Mouse (Mus musculus): ENCODE data around the gene Fpr1.

Gene Fpr1

GRCm38 (mm10) chr17:17849906-17850712 lies 33.6 kb downstream of the Fpr1 start:
- DNase-seq (ENCODE audit: low read depth, low spot score) = no peak

- DNase-seq (ENCODE audit: low read depth, low spot score) = no peak
These were observed 34.8 kb downstream of the Fpr1 start for GRCm38 (mm10) chr17:17848988-17849387.

GRCm38 (mm10) chr17:17845187-17846027 lies 38.3 kb downstream of the Fpr1 start:
- DNase-seq (ENCODE audit: low read depth, low spot score) = peak; percentile 85

GRCm38 (mm10) chr17:17844606-17845005 lies 39.1 kb downstream of the Fpr1 start:
- peak; percentile 53 for DNase-seq (ENCODE audit: low read depth, low spot score)

GRCm38 (mm10) chr17:17843534-17844261 lies 40.0 kb downstream of the Fpr1 start:
- peak; percentile 18 for DNase-seq (ENCODE audit: low read depth, low spot score)

GRCm38 (mm10) chr17:17840796-17841195 lies 42.9 kb downstream of the Fpr1 start:
- peak; percentile 73 for DNase-seq (ENCODE audit: low read depth, low spot score)

- peak; percentile 41 for DNase-seq (ENCODE audit: low read depth, low spot score)
These were observed 44.5 kb downstream of the Fpr1 start for GRCm38 (mm10) chr17:17839276-17839675.

- peak; percentile 98 for DNase-seq (ENCODE audit: low read depth, low spot score)
These were observed 45.6 kb downstream of the Fpr1 start for GRCm38 (mm10) chr17:17837919-17838701.

- DNase-seq (ENCODE audit: low read depth, low spot score) = no peak
These were observed 46.3 kb downstream of the Fpr1 start for GRCm38 (mm10) chr17:17837426-17837825.

- DNase-seq (ENCODE audit: low read depth, low spot score) = no peak
These were observed 47.6 kb downstream of the Fpr1 start for GRCm38 (mm10) chr17:17836101-17836500.

- peak; percentile 56 for DNase-seq (ENCODE audit: low read depth, low spot score)
These were observed 48.8 kb downstream of the Fpr1 start for GRCm38 (mm10) chr17:17834896-17835295.

GRCm38 (mm10) chr17:17830731-17831130 lies 53.0 kb downstream of the Fpr1 start:
- DNase-seq (ENCODE audit: low read depth, low spot score) = no peak

GRCm38 (mm10) chr17:17829816-17830535 lies 53.8 kb downstream of the Fpr1 start:
- no peak for DNase-seq (ENCODE audit: low read depth, low spot score)

GRCm38 (mm10) chr17:17829052-17829785 lies 54.5 kb downstream of the Fpr1 start:
- peak; percentile 47 for DNase-seq (ENCODE audit: low read depth, low spot score)

GRCm38 (mm10) chr17:17828191-17828981 lies 55.4 kb downstream of the Fpr1 start:
- DNase-seq (ENCODE audit: low read depth, low spot score) = peak; percentile 78

- peak; percentile 81 for DNase-seq (ENCODE audit: low read depth, low spot score)
These were observed 56.0 kb downstream of the Fpr1 start for GRCm38 (mm10) chr17:17827658-17828190.

- peak; percentile 95 for DNase-seq (ENCODE audit: low read depth, low spot score)
These were observed 56.7 kb downstream of the Fpr1 start, which contains the start of gene Spaca6 for GRCm38 (mm10) chr17:17826751-17827657. Gene Spaca6, plus strand, starts transcription at chr17:17827158.

Data from 3T3-L1 (cell line).